Mouse (Mus musculus) E14TG2a.4 (cell line): ENCODE results near the gene Gpr107.

Experiments used
- CTCF ChIP-seq: conservative IDR thresholded peaks from 2 replicates; pipeline ENCODE4 v1.5.1; 2014; ENCODE audit warnings: low read length
- NANOG ChIP-seq: IDR thresholded peaks from 2 replicates; pipeline ENCODE4 v1.6.1; 2014; ENCODE audit warnings: borderline replicate concordance, low read length, mixed read lengths
- POU5F1 ChIP-seq: IDR thresholded peaks from 2 replicates; pipeline ENCODE4 v1.6.1; 2014; ENCODE audit warnings: low read length, borderline replicate concordance

DNA sequence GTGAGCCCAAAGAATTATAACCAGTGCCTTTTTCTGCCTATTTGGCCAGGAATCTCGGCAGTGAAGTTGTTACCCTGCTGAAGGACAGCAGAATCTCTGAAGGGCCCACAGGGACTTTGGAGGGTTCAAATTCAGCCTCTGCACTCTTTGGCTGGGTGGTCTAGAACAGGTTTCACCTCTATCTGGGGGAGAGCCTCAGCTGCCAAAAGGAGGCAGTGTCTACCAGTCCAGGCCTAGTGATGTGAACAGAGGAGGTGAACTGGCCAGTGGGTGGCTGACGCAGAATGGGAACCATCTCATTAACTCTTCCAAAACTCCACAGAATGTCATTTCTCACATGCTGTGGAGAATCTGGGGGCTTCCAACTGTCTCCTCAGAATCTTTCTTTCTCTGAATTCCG, 9.6 kb upstream of the Gpr107 start:
- TF ChIP-seq CTCF = no peak
- TF ChIP-seq POU5F1 = no peak
- no peak for TF ChIP-seq NANOG
